Mouse (Mus musculus) cortical plate, adult 2 months (tissue): ENCODE measurements around the gene Trpc4ap.

Experiments
- CTCF ChIP-seq: fragments of 200-500 bp; IDR thresholded peaks from 2 replicates; pipeline ENCODE4 v1.5.1; 2011; ENCODE audit warnings: mild to moderate bottlenecking, control low read depth, low read length; ENCODE audit not compliant: insufficient read depth; ENCODE audit errors: extremely low read depth
- POLR2A ChIP-seq: fragments of 200-500 bp; IDR thresholded peaks from 2 replicates; pipeline ENCODE4 v1.6.1; 2011; ENCODE audit warnings: mild to moderate bottlenecking, low read length, control low read depth; ENCODE audit not compliant: insufficient read depth; ENCODE audit errors: extremely low read depth

DNA sequence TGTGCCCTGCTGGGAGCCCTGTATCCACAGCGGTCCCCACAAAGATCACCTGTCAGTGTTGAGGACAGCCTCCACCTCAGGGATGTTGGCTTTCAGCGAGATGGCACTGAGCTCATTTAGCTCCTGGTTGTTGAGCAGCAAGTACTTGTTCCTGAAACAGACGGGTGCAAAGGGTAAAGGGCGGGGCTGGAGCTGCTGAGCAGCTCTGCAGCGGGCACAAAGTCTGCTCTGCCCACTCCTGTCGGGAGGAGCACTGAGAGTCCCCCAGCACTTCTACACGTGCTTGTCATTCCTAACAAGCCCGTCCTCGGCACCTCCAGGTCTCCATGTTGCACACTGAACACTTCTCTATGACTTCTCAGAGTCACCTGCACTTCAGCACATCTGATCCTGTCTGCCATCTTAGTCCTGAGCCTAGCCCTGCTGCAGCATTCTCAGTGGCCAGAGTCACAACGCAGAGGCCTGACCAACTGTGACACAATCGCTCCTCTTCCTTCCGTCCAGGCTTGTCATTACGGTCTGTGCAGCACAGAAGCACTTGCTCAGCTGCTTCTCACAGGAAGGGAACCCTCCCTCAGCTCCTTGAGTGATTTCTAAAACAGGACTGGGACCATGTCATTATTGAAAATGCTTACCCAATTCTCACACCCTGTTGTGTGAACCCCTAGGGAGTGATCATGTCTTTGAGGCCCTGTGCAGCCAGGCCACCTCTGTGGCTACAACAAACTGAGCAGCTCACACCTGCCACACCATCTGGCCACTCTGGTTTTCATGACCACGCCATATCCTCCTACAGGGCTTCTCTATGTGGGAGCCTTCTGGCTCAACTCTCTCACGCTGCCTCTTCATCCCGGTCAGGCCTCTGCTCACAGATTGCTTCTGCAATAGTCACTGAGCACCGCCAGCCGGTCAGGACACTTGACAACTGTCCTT, 50.4 kb downstream of the Trpc4ap start:
- TF ChIP-seq POLR2A (no peak), CTCF (no peak)
